Comparison of ENCODE assay signal across 11 mouse cellular contexts in the genomic region with DNA sequence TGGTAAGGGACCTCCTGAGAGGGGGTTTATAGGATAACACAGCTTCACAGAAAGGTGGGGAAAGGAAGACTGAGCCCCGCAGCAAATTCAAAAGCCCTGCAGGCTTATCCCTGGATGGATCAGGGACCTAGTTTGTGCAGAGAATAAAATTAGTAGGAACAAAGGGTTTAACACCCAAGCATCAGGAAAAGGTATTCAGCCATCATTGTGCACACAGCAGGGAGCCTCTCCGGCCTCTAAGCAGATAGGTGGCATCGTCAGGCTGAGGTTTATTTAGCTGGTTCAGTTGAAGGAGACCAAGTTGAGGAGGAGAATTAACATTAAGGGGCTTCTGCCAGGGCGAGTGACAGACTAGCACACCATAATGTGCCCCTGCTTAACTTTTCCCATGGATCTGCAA.
"Had no signal": no experiment of that assay in that cellular context is flagged by ENCODE, and none has a peak within 500 bp of the region (broad histone marks: within the 10 kb centered on the region; RNA-seq: fewer than 3 reads in every experiment).

No protein-coding gene starts in this region.

- H3K27ac ChIP-seq: left cerebral cortex, adult 2 months; limb, embryonic 15.5 days; liver, embryonic 12.5 days; neural tube, embryonic 12.5 days; stomach, postnatal 0 days had no signal

- H3K4me1 ChIP-seq: limb, embryonic 15.5 days; liver, embryonic 12.5 days had no signal

- H3K36me3 ChIP-seq: limb, embryonic 15.5 days; liver, embryonic 12.5 days; neural tube, embryonic 12.5 days had no signal

- H3K4me2 ChIP-seq: limb, embryonic 15.5 days; liver, embryonic 12.5 days; lung, embryonic 14.5 days; neural tube, embryonic 12.5 days had no signal

- H3K9me3 ChIP-seq: limb, embryonic 15.5 days; liver, embryonic 12.5 days; neural tube, embryonic 12.5 days had no signal

- H3K4me3 ChIP-seq: left cerebral cortex, adult 2 months; limb, embryonic 15.5 days; liver, embryonic 12.5 days; neural tube, embryonic 12.5 days had no signal

- ATAC-seq: liver, embryonic 12.5 days had no signal

- H3K9ac ChIP-seq: limb, embryonic 15.5 days; liver, embryonic 12.5 days; lung, embryonic 14.5 days; neural tube, embryonic 12.5 days had no signal

- DNase-seq: kidney, adult 8-10 months; kidney, postnatal 25 days; lung, embryonic 14.5 days; lung, postnatal 10 days; lung, postnatal 4 days; thymus, postnatal 4 days had no signal

- H3K27me3 ChIP-seq: limb, embryonic 15.5 days; liver, embryonic 12.5 days; neural tube, embryonic 12.5 days had no signal
